Mouse (Mus musculus) liver, postnatal 0 days (tissue): ENCODE results near the gene Gulp1. TPM values are rescaled to one million over a fixed set of nuclear protein-coding genes. Genes with fewer than 3 reads are reported as not detected.
A peak's percentile ranks its signal among the peaks of the same experiment; 100 is the strongest.

Experiments
- ATAC-seq: fragments of 200-750 bp; cut with Nextera tagmentation; 2 replicates; pipeline ENCODE4 v1.8.0; 2017; ENCODE audit warnings: mild to moderate bottlenecking, moderate library complexity
- DNase-seq: peaks from one replicate; pipeline ENCODE4 v3.0.0-alpha.2; 2016
- H3K27ac ChIP-seq: fragments of 300-500 bp; sonication (generic); 2 replicates; pipeline ENCODE4 v1.5.1; 2014; ENCODE audit warnings: antibody characterized with exemption, moderate library complexity, mild to moderate bottlenecking, low read depth
- H3K27me3 ChIP-seq: fragments of 300-500 bp; sonication (generic); 2 replicates; pipeline ENCODE4 v1.6.1; 2014; ENCODE audit warnings: low read length, control low read depth, mixed read lengths; ENCODE audit not compliant: insufficient read depth
- H3K36me3 ChIP-seq: fragments of 300-500 bp; sonication (generic); replicated peaks from 2 replicates; pipeline ENCODE4 v1.6.1; 2014; ENCODE audit warnings: mild to moderate bottlenecking, control low read depth, low read length, moderate library complexity, mixed read lengths; ENCODE audit not compliant: insufficient read depth
- H3K4me1 ChIP-seq: fragments of 300-500 bp; sonication (generic); 2 replicates; pipeline ENCODE4 v1.6.1; 2014; ENCODE audit warnings: antibody characterized with exemption, mild to moderate bottlenecking, control low read depth; ENCODE audit not compliant: insufficient read depth
- H3K4me2 ChIP-seq: fragments of 300-500 bp; sonication (generic); 2 replicates; pipeline ENCODE4 v1.6.1; 2014; ENCODE audit warnings: low read depth, mild to moderate bottlenecking, low read length, moderate library complexity, mixed read lengths
- H3K4me3 ChIP-seq: fragments of 300-500 bp; sonication (generic); 2 replicates; pipeline ENCODE4 v1.5.1; 2014; ENCODE audit warnings: low read depth, low read length
- H3K9ac ChIP-seq: fragments of 300-500 bp; sonication (generic); replicated peaks from 2 replicates; pipeline ENCODE4 v1.6.1; 2014; ENCODE audit warnings: mild to moderate bottlenecking, moderate library complexity
- H3K9me3 ChIP-seq: fragments of 300-500 bp; sonication (generic); 2 replicates; pipeline ENCODE4 v1.6.1; 2016; ENCODE audit warnings: mild to moderate bottlenecking, control low read depth, low read length, mixed read lengths
- CTCF ChIP-seq: sonication (generic); IDR thresholded peaks from 2 replicates; pipeline ENCODE4 v1.5.1; 2016; ENCODE audit warnings: antibody characterized with exemption, low read depth
- EP300 ChIP-seq: IDR thresholded peaks from 2 replicates; pipeline ENCODE4 v1.6.1; 2016; ENCODE audit warnings: antibody characterized with exemption, low read depth, mild to moderate bottlenecking
- WGBS: fragments of 180-500 bp; shearing (Covaris S2); extraction: QIAGEN DNeasy Blood & Tissue Kit; methylation state at CpG from one replicate; pipeline ENCODE4 v1.1.7; 2014; ENCODE audit not compliant: insufficient replicate concordance; 5-methylcytosine and 5-hydroxymethylcytosine counted together
- polyA plus RNA-seq: library from polyadenylated mRNA; unstranded; fragments of >200 nt; fragmentation: Nextera tagmentation; extraction: Ambion mirVana; gene quantifications from 2 replicates; pipeline ENCODE4 v1.2.1, GENCODE M21; 2015

Gene Gulp1
- polyA plus RNA-seq, 1 experiment from 2014 or later: 0.51 TPM

DNA sequence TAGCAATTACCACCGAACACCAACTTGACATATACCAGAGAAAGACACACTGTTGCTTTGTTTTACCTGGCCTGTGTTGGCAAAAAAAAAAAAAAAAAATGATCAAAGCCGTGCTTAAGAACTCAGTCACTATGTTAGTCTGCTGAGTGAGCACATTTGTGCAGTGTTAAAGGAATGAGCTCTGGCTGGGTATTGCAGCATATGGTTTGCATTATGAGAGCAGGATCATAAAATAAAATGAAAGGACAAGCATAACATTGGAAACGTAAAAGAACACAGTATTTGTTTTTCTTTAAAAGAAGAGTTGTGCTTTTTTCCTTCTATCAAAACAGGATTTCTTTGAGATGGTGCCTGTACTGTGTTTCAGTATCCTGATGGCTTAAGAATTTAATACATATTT lies 128.1 kb downstream of the Gulp1 start:
- no peak overlapping the region for H3K4me3 ChIP-seq
- H3K9ac ChIP-seq: no peak overlapping the region
- ATAC-seq (no peak), DNase-seq (no peak)
- no peak overlapping the region for H3K27ac ChIP-seq
- WGBS: 62% methylated on average over 3 of the region's 3 CpGs
- no peaks in the 10 kb centered on the region for H3K36me3 ChIP-seq
- no peaks in the 10 kb centered on the region for H3K4me1 ChIP-seq
- no peaks in the 10 kb centered on the region for H3K27me3 ChIP-seq
- TF ChIP-seq EP300 (no peak), CTCF (no peak)
- no peaks in the 10 kb centered on the region for H3K9me3 ChIP-seq
- no peak overlapping the region for H3K4me2 ChIP-seq

GRCm38 (mm10) chr1:44682556-44682955 lies 131.2 kb downstream of the Gulp1 start:
- Histone ChIP-seq H3K9me3 (no peaks in the 10 kb centered on the region), H3K4me1 (no peaks in the 10 kb centered on the region), H3K4me2 (no peak overlapping the region), H3K27me3 (no peaks in the 10 kb centered on the region), H3K27ac (no peak overlapping the region), H3K9ac (no peak overlapping the region), H3K36me3 (no peaks in the 10 kb centered on the region), H3K4me3 (no peak overlapping the region)
- DNase-seq (no peak), ATAC-seq (no peak)
- WGBS: 50% methylated on average over 2 of the region's 2 CpGs
- TF ChIP-seq CTCF: no peak
- no peak for TF ChIP-seq EP300

- Histone ChIP-seq H3K9me3 (no peaks in the 10 kb centered on the region), H3K36me3 (no peaks in the 10 kb centered on the region), H3K4me1 (no peaks in the 10 kb centered on the region), H3K27me3 (no peaks in the 10 kb centered on the region), H3K27ac (no peak overlapping the region), H3K9ac (no peak overlapping the region), H3K4me3 (no peak overlapping the region), H3K4me2 (no peak overlapping the region)
- no peak for TF ChIP-seq EP300
- no peak for TF ChIP-seq CTCF
- DNase-seq: no peak
- ATAC-seq: no peak
- WGBS: 73% methylated on average over 6 of the region's 6 CpGs
Measured at GRCm38 (mm10) chr1:44683723-44684122, 132.4 kb downstream of the Gulp1 start.

DNA sequence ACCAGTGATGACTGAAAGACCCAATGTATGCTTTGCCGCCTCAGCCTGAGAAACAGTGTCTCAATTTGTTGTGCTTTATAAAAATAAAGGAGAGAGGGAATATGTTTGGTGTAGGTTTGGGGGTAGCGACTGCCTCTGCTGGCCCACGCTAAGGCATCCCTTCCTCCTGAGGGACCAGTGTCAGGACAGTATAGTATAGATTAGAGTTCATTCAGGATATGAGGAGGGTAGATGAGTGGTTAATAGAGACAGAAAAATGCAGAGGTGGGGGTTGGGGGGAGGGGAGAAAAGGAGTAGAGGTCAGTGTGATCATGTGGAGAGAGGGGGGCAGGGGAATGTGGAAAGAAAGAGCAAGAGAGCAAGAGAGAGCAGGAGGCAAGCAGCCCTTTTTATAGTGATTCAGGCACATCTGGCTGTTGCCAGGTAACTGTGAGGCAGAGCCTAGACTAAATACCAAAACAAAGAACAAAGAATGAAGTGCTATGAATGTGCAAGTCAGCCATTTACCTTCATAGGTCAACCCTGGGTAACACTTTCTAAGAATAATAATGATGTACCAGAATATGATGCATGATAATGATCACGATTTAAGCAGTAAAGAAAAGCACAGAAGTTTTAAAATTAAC lies 169.6 kb downstream of the Gulp1 start:
- H3K27ac ChIP-seq: no peak overlapping the region
- DNase-seq: no peak
- no peak for TF ChIP-seq CTCF
- TF ChIP-seq EP300: no peak
- no peaks in the 10 kb centered on the region for H3K27me3 ChIP-seq
- H3K4me2 ChIP-seq: no peak overlapping the region
- no peaks in the 10 kb centered on the region for H3K4me1 ChIP-seq
- WGBS: 80% methylated on average over 4 of the region's 4 CpGs
- no peak overlapping the region for H3K9ac ChIP-seq
- no peaks in the 10 kb centered on the region for H3K36me3 ChIP-seq
- ATAC-seq: no peak
- no peaks in the 10 kb centered on the region for H3K9me3 ChIP-seq
- no peak overlapping the region for H3K4me3 ChIP-seq

DNA sequence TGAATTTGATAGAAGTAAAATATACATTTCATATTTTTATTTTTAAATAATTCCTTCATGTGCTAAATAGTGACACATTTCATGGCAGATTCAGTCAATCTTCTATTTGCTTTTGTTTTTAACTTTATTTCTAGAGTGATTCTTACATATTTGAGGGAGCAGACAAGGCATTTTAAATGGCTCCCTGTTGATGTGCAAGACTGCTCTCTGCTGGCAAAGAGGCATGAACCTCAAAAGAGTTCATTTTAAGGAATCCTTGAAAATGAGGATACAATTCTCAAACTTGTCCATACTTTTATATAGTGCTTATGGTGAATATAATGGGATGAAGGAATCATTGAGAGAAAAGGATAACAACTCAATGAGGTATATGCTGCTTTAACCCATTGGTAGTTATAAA lies 189.9 kb downstream of the Gulp1 start:
- DNase-seq: no peak
- Histone ChIP-seq H3K27ac (no peak overlapping the region), H3K36me3 (no peaks in the 10 kb centered on the region)

GRCm38 (mm10) chr1:44745711-44746110 lies 194.4 kb downstream of the Gulp1 start:
- Histone ChIP-seq H3K9me3 (no peaks in the 10 kb centered on the region), H3K27me3 (no peaks in the 10 kb centered on the region), H3K36me3 (no peaks in the 10 kb centered on the region), H3K4me3 (no peak overlapping the region), H3K9ac (no peak overlapping the region), H3K27ac (no peak overlapping the region), H3K4me1 (no peaks in the 10 kb centered on the region), H3K4me2 (no peak overlapping the region)
- TF ChIP-seq EP300 (no peak), CTCF (peak; percentile 63)
- no peak for ATAC-seq
- peak; percentile 33 for DNase-seq
- WGBS: 7% methylated on average over 2 of the region's 2 CpGs

More for the DNA sequence above, 189.9 kb downstream of the Gulp1 start:
- TF ChIP-seq EP300 (no peak), CTCF (no peak)
- no peaks in the 10 kb centered on the region for H3K27me3 ChIP-seq
- H3K9me3 ChIP-seq: no peaks in the 10 kb centered on the region
- no peak for ATAC-seq
- H3K4me2 ChIP-seq: no peak overlapping the region
- H3K4me3 ChIP-seq: no peak overlapping the region
- no peaks in the 10 kb centered on the region for H3K4me1 ChIP-seq
- H3K9ac ChIP-seq: no peak overlapping the region
